Mouse (Mus musculus) layer of hippocampus, adult 2 months (tissue): ENCODE results near the gene Il1rapl2. TPM values are rescaled to one million over a fixed set of nuclear protein-coding genes. Genes with fewer than 3 reads are reported as not detected.
A peak's percentile ranks its signal among the peaks of the same experiment; 100 is the strongest.

Source experiments
- DNase-seq, 2 experiments: peaks; one replicate each; pipeline ENCODE4 v3.0.0; 2022; ENCODE audit warnings: low spot score in 2 of 2
- H3K27ac ChIP-seq: fragments of 200-600 bp; 2 replicates; pipeline ENCODE4 v1.8.1; 2022
- H3K4me3 ChIP-seq: fragments of 200-600 bp; 2 replicates; pipeline ENCODE4 v1.8.1; 2022; ENCODE audit warnings: mild to moderate bottlenecking
- CTCF ChIP-seq: fragments of 200-600 bp; conservative IDR thresholded peaks from 2 replicates; pipeline ENCODE4 v1.8.1; 2022; ENCODE audit warnings: antibody characterized with exemption, mild to moderate bottlenecking, moderate library complexity
- long read RNA-seq, 2 experiments: library from polyadenylated mRNA; stranded (forward); transcript quantifications; one replicate each; pipeline ENCODE4 v2.0.0; 2021; ENCODE audit warnings: borderline mapping rate in 2 of 2
- total RNA-seq, 2 experiments: library from RNA; stranded (reverse); gene quantifications; 2 replicates each; pipeline ENCODE4 v1.2.3; 2021

Gene Il1rapl2
- total RNA-seq = 1 to 10 TPM; 2.5 to 2.7 TPM
- long read RNA-seq, experiment 1, partial matches to known transcripts = 1 of 1 reads
- long read RNA-seq, experiment 1, other reads (novel, unspliced or antisense) = 0 of 1 reads
- long read RNA-seq, experiment 2 = 0 reads

- Histone ChIP-seq H3K4me3 (peak within 1 kb of the TSS; percentile 51), H3K27ac (no peak within 1 kb of the TSS)
- TF ChIP-seq CTCF = peak; percentile 57
- peak in 1 of 2 experiments; percentile 11 for DNase-seq
Measured at GRCm38 (mm10) chrX:137570321-137571195, at the start of gene Il1rapl2. Il1rapl2 (plus strand) TSS chrX:137570608.

- no peak overlapping the region for H3K4me3 ChIP-seq
- H3K27ac ChIP-seq = no peak overlapping the region
- TF ChIP-seq CTCF = no peak
- no peak for DNase-seq
Measured at GRCm38 (mm10) chrX:137548348-137548747, 22.1 kb upstream of the Il1rapl2 start.

DNA sequence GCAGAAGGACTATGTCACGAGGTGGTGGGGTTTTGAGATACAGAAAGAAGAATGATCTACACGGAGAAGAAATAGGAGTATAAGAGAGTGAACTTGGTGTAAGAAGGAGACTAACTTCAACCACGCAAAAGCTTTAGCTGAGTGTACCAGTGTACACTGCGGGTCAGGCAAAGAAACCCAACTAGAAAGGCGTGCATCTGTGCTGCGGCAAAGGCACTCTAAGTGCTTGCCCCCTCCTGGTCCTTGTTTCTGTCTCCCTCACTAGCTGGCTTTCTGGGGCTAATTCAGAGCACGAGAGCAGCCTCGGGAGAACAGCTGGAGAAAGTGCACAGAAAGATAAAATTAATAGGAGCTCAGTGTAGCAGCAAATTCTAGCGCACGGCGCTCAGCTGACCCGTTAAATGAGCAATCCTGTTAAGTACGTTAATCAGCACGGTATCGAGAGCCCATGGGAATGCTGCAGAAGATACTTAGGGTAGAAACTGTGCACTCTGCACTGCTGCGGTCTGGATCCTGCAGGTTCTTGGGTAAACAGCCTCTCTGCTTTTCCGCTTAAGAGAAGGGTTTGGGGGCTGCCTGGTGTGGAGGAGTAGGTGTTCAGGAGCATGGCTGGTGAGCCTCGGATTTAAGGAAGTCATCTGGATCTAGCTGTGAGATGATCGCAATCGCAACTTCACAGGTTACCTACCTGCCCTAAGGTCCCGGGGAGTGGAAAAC, 778 bp upstream of the Il1rapl2 start:
- Histone ChIP-seq H3K4me3 (peak overlapping the region; percentile 24; the same call in 1 of the 2 replicates), H3K27ac (no peak overlapping the region)
- TF ChIP-seq CTCF = no peak
- no peak for DNase-seq

GRCm38 (mm10) chrX:137582656-137583055, 12.2 kb downstream of the Il1rapl2 start:
- no peak for TF ChIP-seq CTCF
- Histone ChIP-seq H3K4me3 (no peak overlapping the region), H3K27ac (no peak overlapping the region)
- DNase-seq = no peak

- H3K4me3 ChIP-seq = no peak overlapping the region
- no peak for DNase-seq
- TF ChIP-seq CTCF = peak; percentile 36
- no peak overlapping the region for H3K27ac ChIP-seq
Measured at GRCm38 (mm10) chrX:137620697-137621096, 50.3 kb downstream of the Il1rapl2 start.

DNA sequence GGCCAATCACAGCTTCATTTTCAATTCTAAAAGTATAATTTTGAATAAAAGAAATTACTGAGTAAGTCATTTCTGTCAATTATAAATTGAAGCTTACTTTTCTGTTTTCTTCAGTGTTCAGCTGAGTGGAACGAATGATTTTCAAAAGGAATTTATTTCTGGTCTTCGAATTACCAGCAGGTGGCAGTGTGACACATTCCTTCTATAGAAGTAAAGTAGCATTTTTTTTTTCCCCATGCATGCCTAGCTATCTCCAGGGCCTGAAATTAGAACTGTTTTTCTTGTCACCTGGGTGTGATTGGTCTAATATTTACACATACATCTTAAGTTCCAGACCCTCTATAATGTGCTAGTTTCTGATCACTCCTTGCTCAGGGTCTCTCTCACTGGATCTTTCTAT, 96.6 kb downstream of the Il1rapl2 start:
- no peak overlapping the region for H3K27ac ChIP-seq
- H3K4me3 ChIP-seq = no peak overlapping the region
- peak; percentile 9 to 17 for DNase-seq
- peak; percentile 76 for TF ChIP-seq CTCF

DNA sequence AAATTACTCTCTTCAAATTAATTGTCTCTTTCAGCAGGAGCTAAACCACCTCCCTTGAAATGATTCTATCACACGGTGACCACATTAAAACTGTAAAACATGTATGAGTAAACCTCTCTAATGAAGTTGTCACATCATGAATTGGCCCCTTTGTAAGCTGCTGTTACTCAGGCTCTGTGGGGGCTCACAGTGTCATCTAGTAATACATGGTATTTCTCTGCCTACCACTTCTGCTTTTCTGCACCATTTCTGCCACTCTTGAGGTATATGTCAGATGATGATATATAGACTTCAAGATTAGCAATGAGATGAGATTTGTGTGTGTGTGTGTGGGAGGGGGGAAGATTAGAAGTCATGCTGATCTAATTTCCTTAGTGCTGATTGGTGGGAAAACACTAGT, 117.6 kb downstream of the Il1rapl2 start:
- no peak overlapping the region for H3K4me3 ChIP-seq
- no peak for TF ChIP-seq CTCF
- H3K27ac ChIP-seq = no peak overlapping the region
- DNase-seq = no peak

- no peak for DNase-seq
- Histone ChIP-seq H3K4me3 (no peak overlapping the region), H3K27ac (no peak overlapping the region)
- TF ChIP-seq CTCF = no peak
Measured at GRCm38 (mm10) chrX:137700006-137700405, 129.6 kb downstream of the Il1rapl2 start.

DNA sequence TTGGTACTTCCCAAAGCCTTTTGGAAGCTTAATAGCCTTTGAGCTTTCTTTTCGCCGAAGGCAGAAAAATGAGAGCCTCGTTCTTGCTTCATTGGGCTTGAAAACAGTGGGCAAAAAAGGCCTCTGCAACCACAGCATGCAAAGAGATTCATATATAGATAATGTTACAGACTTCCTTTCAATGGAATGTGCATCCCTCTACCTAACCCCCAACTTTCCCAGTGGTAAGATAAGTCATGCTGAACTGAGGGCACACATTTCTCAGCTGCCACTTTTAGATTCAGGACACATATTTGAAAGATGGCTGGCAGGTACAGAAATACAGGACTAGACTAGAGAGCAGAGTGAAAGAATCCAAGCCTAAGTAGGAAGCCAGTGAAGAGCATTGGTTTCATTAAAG, 185.1 kb downstream of the Il1rapl2 start:
- Histone ChIP-seq H3K27ac (no peak overlapping the region), H3K4me3 (no peak overlapping the region)
- no peak for TF ChIP-seq CTCF
- DNase-seq = no peak

DNA sequence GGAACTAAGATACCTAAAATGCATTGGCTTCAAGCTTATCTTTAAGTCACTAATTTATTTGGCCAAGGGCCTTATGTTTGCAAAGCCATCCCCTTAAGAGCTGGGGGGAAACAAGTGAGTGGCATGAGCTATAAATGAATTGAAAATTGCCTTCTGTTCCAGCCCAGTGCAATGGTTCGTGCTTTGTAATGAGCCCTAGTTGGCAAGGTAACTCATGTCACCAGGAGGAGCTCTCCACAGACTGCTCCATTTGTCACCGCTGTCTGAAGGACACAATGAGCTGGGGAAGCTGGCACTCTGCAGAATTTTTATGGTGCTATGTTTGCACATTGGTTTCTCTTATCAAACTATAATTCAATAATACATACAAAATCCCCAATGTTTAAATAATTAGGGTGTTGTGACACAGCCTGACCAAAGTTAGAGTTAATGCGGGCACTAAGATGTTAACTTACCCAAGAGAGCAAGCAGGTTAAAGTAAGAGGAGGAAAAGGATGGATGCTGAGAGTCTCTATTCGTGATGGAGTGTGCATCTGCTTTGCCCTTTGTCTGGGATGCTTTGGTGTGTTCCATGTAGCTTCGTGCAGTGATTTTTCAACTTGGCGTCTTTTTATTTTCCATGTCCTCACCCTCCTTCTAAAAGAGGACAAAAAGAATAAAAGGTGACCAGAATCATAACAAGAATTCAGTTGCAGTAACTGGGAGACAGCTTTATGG, 235.2 kb downstream of the Il1rapl2 start:
- no peak overlapping the region for H3K4me3 ChIP-seq
- DNase-seq = no peak
- TF ChIP-seq CTCF = no peak
- peak overlapping the region; percentile 10; the same call in 1 of the 2 replicates for H3K27ac ChIP-seq

GRCm38 (mm10) chrX:137806231-137807114, 236.1 kb downstream of the Il1rapl2 start:
- Histone ChIP-seq H3K27ac (peak overlapping the region; percentile 10; the same call in 1 of the 2 replicates), H3K4me3 (no peak overlapping the region)
- no peak for TF ChIP-seq CTCF
- no peak for DNase-seq

GRCm38 (mm10) chrX:137809526-137809925, 239.1 kb downstream of the Il1rapl2 start:
- no peak overlapping the region for H3K4me3 ChIP-seq
- no peak for DNase-seq
- no peak for TF ChIP-seq CTCF
- H3K27ac ChIP-seq = no peak overlapping the region
